Mouse (Mus musculus) midbrain, embryonic 11.5 days (tissue): ENCODE results near the gene Zic3. TPM values are rescaled to one million over a fixed set of nuclear protein-coding genes. Genes with fewer than 3 reads are reported as not detected.

Experiments
- ATAC-seq: fragments of 200-750 bp; cut with Nextera tagmentation; 2 replicates; pipeline ENCODE4 v1.8.0; 2017; ENCODE audit warnings: moderate TSS enrichment, moderate library complexity; ENCODE audit not compliant: low FRiP score
- DNase-seq: peaks from one replicate; pipeline ENCODE4 v3.0.0; 2015; ENCODE audit warnings: low spot score; ENCODE audit errors: missing footprints
- H3K27ac ChIP-seq: fragments of 300-500 bp; sonication (generic); 2 replicates; pipeline ENCODE4 v1.5.1; 2014; ENCODE audit warnings: low read depth, low read length
- H3K27me3 ChIP-seq: fragments of 300-500 bp; sonication (generic); 2 replicates; pipeline ENCODE4 v1.6.1; 2014; ENCODE audit warnings: mild to moderate bottlenecking, low read length, moderate library complexity, mixed read lengths; ENCODE audit not compliant: control insufficient read depth, insufficient read depth
- H3K36me3 ChIP-seq: fragments of 300-500 bp; sonication (generic); 2 replicates; pipeline ENCODE4 v1.6.1; 2014; ENCODE audit warnings: mild to moderate bottlenecking, low read length, moderate library complexity, mixed read lengths; ENCODE audit not compliant: control insufficient read depth, insufficient read depth
- H3K4me1 ChIP-seq: fragments of 300-500 bp; sonication (generic); 2 replicates; pipeline ENCODE4 v1.6.1; 2014; ENCODE audit warnings: low read length; ENCODE audit not compliant: control insufficient read depth, insufficient read depth
- H3K4me2 ChIP-seq: fragments of 300-500 bp; sonication (generic); 2 replicates; pipeline ENCODE4 v1.6.1; 2014; ENCODE audit warnings: mild to moderate bottlenecking, moderate library complexity
- H3K4me3 ChIP-seq: fragments of 300-500 bp; sonication (generic); 2 replicates; pipeline ENCODE4 v1.5.1; 2014; ENCODE audit warnings: low read depth, low read length
- H3K9ac ChIP-seq: fragments of 300-500 bp; sonication (generic); 2 replicates; pipeline ENCODE4 v1.6.1; 2014; ENCODE audit warnings: low read length
- H3K9me3 ChIP-seq: fragments of 300-500 bp; sonication (generic); 2 replicates; pipeline ENCODE4 v1.6.1; 2016; ENCODE audit warnings: low read length; ENCODE audit not compliant: control insufficient read depth
- WGBS: fragments of 180-500 bp; shearing (Covaris S2); extraction: QIAGEN DNeasy Blood & Tissue Kit; methylation state at CpG from one replicate; pipeline ENCODE4 v1.1.7; 2014; 5-methylcytosine and 5-hydroxymethylcytosine counted together
- polyA plus RNA-seq: library from polyadenylated mRNA; unstranded; fragments of >200 nt; fragmentation: Nextera tagmentation; extraction: Ambion mirVana; gene quantifications from 2 replicates; pipeline ENCODE4 v1.2.1, GENCODE M21; 2014

The Zic3 gene
- polyA plus RNA-seq, 1 experiment from 2014 or later, result 29.8 TPM

DNA sequence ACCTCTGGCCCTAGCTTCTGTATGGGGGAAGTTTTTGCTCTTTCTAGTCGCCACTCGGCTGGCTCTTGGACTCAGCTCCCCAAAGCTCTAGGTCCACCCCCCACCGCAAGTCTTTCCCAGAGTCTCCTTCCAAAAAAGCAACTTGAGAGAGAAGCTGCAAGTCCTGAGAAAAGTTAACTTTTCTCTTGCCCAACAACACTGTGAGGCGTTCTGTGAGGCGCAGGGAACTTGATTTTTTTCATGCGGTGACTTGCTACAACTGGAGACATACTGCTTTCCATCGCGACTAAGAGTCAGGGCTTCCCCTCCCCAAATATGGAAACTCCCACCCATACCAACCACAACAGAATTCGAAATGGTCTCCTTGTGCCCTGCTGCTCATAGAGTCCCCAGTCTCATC is 5.1 kb downstream of the Zic3 start:
- Histone ChIP-seq H3K9me3 (no peaks in the 10 kb centered on the region), H3K4me3 (peak overlapping the region; percentile 14; the same call in 1 of the 2 replicates), H3K9ac (no peak overlapping the region; the same call in 1 of the 2 replicates), H3K36me3 (no peaks in the 10 kb centered on the region), H3K27me3 (peaks cover 16% of the 10 kb centered on the region; the same call in 1 of the 2 replicates), H3K4me1 (no peaks in the 10 kb centered on the region), H3K27ac (no peak overlapping the region; the same call in 1 of the 2 replicates), H3K4me2 (peak overlapping the region; percentile 27; the same call in 1 of the 2 replicates)
- 14% methylated on average over 9 of the region's 9 CpGs for WGBS
- ATAC-seq, result no peak
- DNase-seq, result peak; percentile 92

DNA sequence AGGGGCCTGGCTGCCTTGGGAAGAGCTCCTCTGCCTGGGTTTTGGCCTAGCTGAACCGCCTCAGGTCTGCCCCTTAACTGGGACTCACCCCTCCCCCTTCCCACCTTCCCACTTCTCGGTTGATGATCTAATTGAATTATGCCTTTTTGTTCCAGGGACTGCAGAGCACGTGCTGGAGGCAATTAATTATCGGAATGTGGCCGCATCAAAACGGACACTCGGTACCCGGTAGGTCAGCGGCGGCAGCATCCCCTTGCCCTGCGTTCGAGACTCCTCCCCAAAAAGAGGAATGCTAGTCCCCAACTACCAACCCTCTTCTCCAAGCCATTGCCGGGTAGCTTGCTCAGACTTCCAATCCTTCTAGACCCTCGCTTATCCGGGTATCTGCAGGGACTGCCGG is 5.6 kb downstream of the Zic3 start:
- 15% methylated on average over 16 of the region's 16 CpGs for WGBS
- Histone ChIP-seq H3K9me3 (no peaks in the 10 kb centered on the region), H3K9ac (peak overlapping the region; percentile 42), H3K36me3 (no peaks in the 10 kb centered on the region), H3K4me2 (peak overlapping the region; percentile 27; the same call in 1 of the 2 replicates), H3K4me1 (no peaks in the 10 kb centered on the region), H3K27ac (no peak overlapping the region; the same call in 1 of the 2 replicates), H3K27me3 (peaks cover 14% of the 10 kb centered on the region; the same call in 1 of the 2 replicates), H3K4me3 (peak overlapping the region; percentile 14)
- no peak for ATAC-seq
- DNase-seq, result no peak

DNA sequence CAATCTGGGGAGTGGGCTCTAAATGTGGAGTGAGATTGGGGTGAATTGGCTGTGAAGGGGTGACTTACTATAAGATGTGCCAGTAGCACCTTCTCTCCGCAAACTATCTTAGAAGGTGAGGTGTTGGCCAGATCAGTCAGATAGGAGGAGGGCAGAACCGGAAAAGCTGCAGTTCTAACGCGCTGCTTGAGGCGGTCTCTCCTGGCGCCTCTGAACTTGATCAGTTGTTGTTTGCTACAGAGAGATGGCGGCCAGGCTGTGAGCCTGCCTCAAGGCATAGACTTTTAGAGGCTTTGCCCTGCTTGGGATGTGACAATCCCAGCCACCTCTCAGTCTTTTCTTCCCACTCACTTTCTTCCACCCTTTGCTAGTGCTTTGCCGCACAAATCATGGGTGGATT is 6.4 kb downstream of the Zic3 start:
- Histone ChIP-seq H3K4me1 (no peaks in the 10 kb centered on the region), H3K27me3 (peaks cover 9% of the 10 kb centered on the region; the same call in 1 of the 2 replicates), H3K36me3 (no peaks in the 10 kb centered on the region), H3K4me3 (no peak overlapping the region; the same call in 1 of the 2 replicates), H3K27ac (no peak overlapping the region), H3K9ac (peak overlapping the region; percentile 66; the same call in 1 of the 2 replicates), H3K4me2 (peak overlapping the region; percentile 56), H3K9me3 (no peaks in the 10 kb centered on the region)
- 21% methylated on average over 8 of the region's 8 CpGs for WGBS
- peak; percentile 82 for DNase-seq
- ATAC-seq, result no peak

GRCm38 (mm10) chrX:58030100-58030834 is 7.8 kb downstream of the Zic3 start:
- H3K4me3 ChIP-seq, result peak overlapping the region; percentile 52
- H3K4me1 ChIP-seq, result no peaks in the 10 kb centered on the region
- peak overlapping the region; percentile 73 for H3K9ac ChIP-seq
- no peaks in the 10 kb centered on the region for H3K36me3 ChIP-seq
- H3K4me2 ChIP-seq, result peak overlapping the region; percentile 56
- H3K9me3 ChIP-seq, result no peaks in the 10 kb centered on the region
- peak overlapping the region; percentile 74 for H3K27ac ChIP-seq
- H3K27me3 ChIP-seq, result peaks cover 3% of the 10 kb centered on the region; the same call in 1 of the 2 replicates
- ATAC-seq (peak; percentile 96), DNase-seq (peak; percentile 95)
- WGBS, result 22% methylated on average over 48 of the region's 48 CpGs

GRCm38 (mm10) chrX:58030835-58031670 is 8.6 kb downstream of the Zic3 start:
- Histone ChIP-seq H3K4me3 (peak overlapping the region; percentile 52), H3K9me3 (no peaks in the 10 kb centered on the region), H3K36me3 (no peaks in the 10 kb centered on the region), H3K27ac (peak overlapping the region; percentile 74), H3K4me2 (peak overlapping the region; percentile 56), H3K9ac (peak overlapping the region; percentile 73), H3K4me1 (no peaks in the 10 kb centered on the region), H3K27me3 (peaks cover 3% of the 10 kb centered on the region; the same call in 1 of the 2 replicates)
- ATAC-seq, result peak; percentile 45
- DNase-seq, result peak; percentile 92
- WGBS, result 18% methylated on average over 54 of the region's 56 CpGs

DNA sequence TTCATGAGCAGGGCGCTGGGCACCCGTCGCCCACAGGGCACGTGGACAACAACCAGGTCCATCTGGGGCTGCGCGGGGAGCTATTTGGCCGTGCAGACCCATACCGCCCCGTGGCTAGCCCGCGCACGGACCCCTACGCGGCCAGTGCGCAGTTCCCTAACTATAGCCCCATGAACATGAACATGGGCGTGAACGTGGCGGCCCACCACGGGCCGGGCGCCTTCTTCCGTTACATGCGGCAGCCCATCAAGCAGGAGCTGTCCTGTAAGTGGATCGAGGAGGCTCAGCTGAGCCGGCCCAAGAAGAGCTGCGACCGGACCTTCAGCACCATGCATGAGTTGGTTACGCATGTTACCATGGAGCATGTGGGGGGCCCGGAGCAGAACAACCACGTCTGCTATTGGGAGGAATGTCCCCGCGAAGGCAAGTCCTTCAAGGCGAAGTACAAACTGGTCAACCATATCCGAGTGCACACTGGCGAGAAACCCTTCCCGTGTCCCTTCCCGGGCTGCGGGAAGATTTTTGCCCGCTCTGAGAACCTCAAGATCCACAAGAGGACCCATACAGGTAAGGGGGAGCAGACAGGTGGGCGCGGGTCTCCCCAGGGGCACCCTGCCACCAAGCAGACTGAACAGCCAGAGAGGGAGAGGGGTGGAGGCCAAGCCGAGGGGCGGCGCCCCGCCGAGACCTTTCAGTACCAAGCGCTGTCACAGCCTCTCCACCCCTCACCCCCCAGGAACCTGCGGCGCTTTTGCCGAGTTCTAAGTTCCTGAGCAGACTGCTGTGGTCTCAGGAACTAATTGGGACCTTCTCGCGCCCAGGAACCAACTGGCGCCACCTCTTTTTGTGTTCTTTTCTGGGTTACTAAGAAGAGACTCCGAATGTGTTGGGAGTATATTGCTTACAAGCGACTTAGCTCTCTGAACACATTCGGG is 9.4 kb downstream of the Zic3 start:
- H3K27ac ChIP-seq, result peak overlapping the region; percentile 74
- peak; percentile 93 for DNase-seq
- ATAC-seq, result no peak
- peak overlapping the region; percentile 52 for H3K4me3 ChIP-seq
- H3K9me3 ChIP-seq, result no peaks in the 10 kb centered on the region
- H3K36me3 ChIP-seq, result no peaks in the 10 kb centered on the region
- no peaks in the 10 kb centered on the region for H3K4me1 ChIP-seq
- H3K4me2 ChIP-seq, result peak overlapping the region; percentile 56
- H3K9ac ChIP-seq, result peak overlapping the region; percentile 73
- WGBS, result 16% methylated on average over 49 of the region's 56 CpGs
- H3K27me3 ChIP-seq, result peaks cover 3% of the 10 kb centered on the region; the same call in 1 of the 2 replicates

- ATAC-seq (no peak), DNase-seq (peak; percentile 90)
- Histone ChIP-seq H3K4me2 (peak overlapping the region; percentile 56), H3K27ac (peak overlapping the region; percentile 74; the same call in 1 of the 2 replicates), H3K9me3 (no peaks in the 10 kb centered on the region), H3K4me3 (peak overlapping the region; percentile 52), H3K27me3 (peaks cover 3% of the 10 kb centered on the region; the same call in 1 of the 2 replicates), H3K36me3 (no peaks in the 10 kb centered on the region), H3K9ac (peak overlapping the region; percentile 73), H3K4me1 (no peaks in the 10 kb centered on the region)
- 14% methylated on average over 7 of the region's 7 CpGs for WGBS
Observed at GRCm38 (mm10) chrX:58032622-58033021, 10.1 kb downstream of the Zic3 start.

GRCm38 (mm10) chrX:58033521-58033920 is 11.0 kb downstream of the Zic3 start:
- Histone ChIP-seq H3K4me1 (no peaks in the 10 kb centered on the region; the same call in 1 of the 2 replicates), H3K9ac (peak overlapping the region; percentile 73), H3K36me3 (no peaks in the 10 kb centered on the region), H3K9me3 (no peaks in the 10 kb centered on the region), H3K27ac (peak overlapping the region; percentile 22; the same call in 1 of the 2 replicates), H3K4me3 (peak overlapping the region; percentile 52), H3K27me3 (peaks cover 3% of the 10 kb centered on the region; the same call in 1 of the 2 replicates), H3K4me2 (peak overlapping the region; percentile 33)
- ATAC-seq, result no peak
- DNase-seq, result peak; percentile 93
- 14% methylated on average over 22 of the region's 22 CpGs for WGBS
